Mouse (Mus musculus): Measurements from ENCODE around the gene Gal3st2c. TPM values are rescaled to one million over a fixed set of nuclear protein-coding genes. Genes with fewer than 3 reads are reported as not detected.
"Not testable (repeated sequence)": the region's sequence is repeated elsewhere in the genome, so short reads cannot be mapped to it uniquely, and the experiment has no call there.

Gal3st2c gene
- total and polyA plus RNA-seq, 2 experiments from 2014 or later, result not detected

GRCm38 (mm10) chr1:94055966-94056365, 65.7 kb downstream of the Gal3st2c start:
- Histone ChIP-seq H3K9ac (replicated peaks; ENCODE audit: low read length) (no peak overlapping the region), H3K4me3 (ENCODE audit: low read length) (no peak overlapping the region), H3K9me3 (ENCODE audit: low read length) (no peaks in the 10 kb centered on the region), H3K36me3 (ENCODE audit: insufficient read depth, low read length) (no peaks in the 10 kb centered on the region), H3K4me2 (ENCODE audit: low read depth, low read length) (no peak overlapping the region), H3K27me3 (ENCODE audit: insufficient read depth, low read length) (no peaks in the 10 kb centered on the region), H3K27ac (no peak overlapping the region), H3K4me1 (ENCODE audit: insufficient read depth, low read length) (no peaks in the 10 kb centered on the region)
- TF ChIP-seq CTCF (IDR thresholded peaks at IDR 0.05; ENCODE audit: low read depth), result no peak
- 80% methylated on average over 3 of the region's 3 CpGs for WGBS
- no peak for ATAC-seq
- no peak for DNase-seq (ENCODE audit: low spot score)

- no peaks in the 10 kb centered on the region for H3K9me3 ChIP-seq (ENCODE audit: low read length)
- no peak overlapping the region for H3K9ac ChIP-seq (replicated peaks; ENCODE audit: low read length)
- H3K27me3 ChIP-seq (ENCODE audit: insufficient read depth, low read length), result no peaks in the 10 kb centered on the region
- no peak overlapping the region for H3K4me3 ChIP-seq (ENCODE audit: low read length)
- H3K4me1 ChIP-seq (ENCODE audit: insufficient read depth, low read length), result no peaks in the 10 kb centered on the region
- H3K4me2 ChIP-seq (ENCODE audit: low read depth, low read length), result no peak overlapping the region
- H3K27ac ChIP-seq, result no peak overlapping the region
- DNase-seq (ENCODE audit: low spot score) (no peak), ATAC-seq (no peak)
- 98% methylated on average over 2 of the region's 2 CpGs for WGBS
- H3K36me3 ChIP-seq (ENCODE audit: insufficient read depth, low read length), result no peaks in the 10 kb centered on the region
- TF ChIP-seq CTCF (IDR thresholded peaks at IDR 0.05; ENCODE audit: low read depth), result no peak
Measured at GRCm38 (mm10) chr1:94057401-94057800, 67.1 kb downstream of the Gal3st2c start.

- 69% methylated on average over 1 of the region's 1 CpGs for WGBS
- ATAC-seq, result not testable (repeated sequence)
Measured at GRCm38 (mm10) chr1:94058281-94058680, 68.0 kb downstream of the Gal3st2c start.

More at GRCm38 (mm10) chr1:94058281-94058680, 68.0 kb downstream of the Gal3st2c start:
- H3K9ac ChIP-seq (replicated peaks; ENCODE audit: low read length); H3K4me1 ChIP-seq (ENCODE audit: insufficient read depth, low read length); DNase-seq (ENCODE audit: low spot score); H3K4me2 ChIP-seq (ENCODE audit: low read depth, low read length); H3K27me3 ChIP-seq (ENCODE audit: insufficient read depth, low read length); H3K4me3 ChIP-seq (ENCODE audit: low read length); H3K36me3 ChIP-seq (ENCODE audit: insufficient read depth, low read length); H3K27ac ChIP-seq; H3K9me3 ChIP-seq (ENCODE audit: low read length): not testable (repeated sequence)

Other genes with a start within 250 kb of the Gal3st2c start
- 51.1 and 75.8 TPM in 2 replicates for gene Atg4b, start 239.0 kb upstream of the Gal3st2c start, total RNA-seq (2014; rRNA removed)
- 75.0 and 76.3 TPM in 2 replicates for gene Atg4b, start 239.0 kb upstream of the Gal3st2c start, polyA plus RNA-seq (2015; fragmentation: Nextera tagmentation; extraction: Ambion mirVana)
- gene Thap4, start 235.6 kb upstream of the Gal3st2c start, total RNA-seq (2014; rRNA removed), result 41.5 and 58.7 TPM in 2 replicates
- gene Thap4, start 235.6 kb upstream of the Gal3st2c start, polyA plus RNA-seq (2015; fragmentation: Nextera tagmentation; extraction: Ambion mirVana), result 49.9 and 50.2 TPM in 2 replicates
- gene Dtymk, start 188.6 kb upstream of the Gal3st2c start, total RNA-seq (2014; rRNA removed), result 74.4 and 76.0 TPM in 2 replicates
- 129 and 136 TPM in 2 replicates for gene Dtymk, start 188.6 kb upstream of the Gal3st2c start, polyA plus RNA-seq (2015; fragmentation: Nextera tagmentation; extraction: Ambion mirVana)
- gene Ing5, start 186.5 kb upstream of the Gal3st2c start, total RNA-seq (2014; rRNA removed), result 9.4 and 9.9 TPM in 2 replicates
- 7.0 and 7.1 TPM in 2 replicates for gene Ing5, start 186.5 kb upstream of the Gal3st2c start, polyA plus RNA-seq (2015; fragmentation: Nextera tagmentation; extraction: Ambion mirVana)
- gene D2hgdh, start 165.6 kb upstream of the Gal3st2c start, total RNA-seq (2014; rRNA removed), result 13.6 and 23.6 TPM in 2 replicates
- 12.0 and 13.0 TPM in 2 replicates for gene D2hgdh, start 165.6 kb upstream of the Gal3st2c start, polyA plus RNA-seq (2015; fragmentation: Nextera tagmentation; extraction: Ambion mirVana)
- not detected in 2 replicates for gene Gal3st2, start 129.2 kb upstream of the Gal3st2c start, total RNA-seq (2014; rRNA removed)
- gene Gal3st2, start 129.2 kb upstream of the Gal3st2c start, polyA plus RNA-seq (2015; fragmentation: Nextera tagmentation; extraction: Ambion mirVana), result 0.06 TPM in 1 of 2 replicates, not detected in the other
- not detected in 2 replicates for gene Gal3st2b, start 72.2 kb upstream of the Gal3st2c start, total RNA-seq (2014; rRNA removed)
- gene Gal3st2b, start 72.2 kb upstream of the Gal3st2c start, polyA plus RNA-seq (2015; fragmentation: Nextera tagmentation; extraction: Ambion mirVana), result 0.13 TPM in 1 of 2 replicates, not detected in the other
- 1.2 and 2.2 TPM in 2 replicates for gene Neu4, start 29.9 kb downstream of the Gal3st2c start, total RNA-seq (2014; rRNA removed)
- 1.1 and 1.6 TPM in 2 replicates for gene Neu4, start 29.9 kb downstream of the Gal3st2c start, polyA plus RNA-seq (2015; fragmentation: Nextera tagmentation; extraction: Ambion mirVana)
- gene Pdcd1, start 62.0 kb downstream of the Gal3st2c start, total RNA-seq (2014; rRNA removed), result not detected in 2 replicates
- gene Pdcd1, start 62.0 kb downstream of the Gal3st2c start, polyA plus RNA-seq (2015; fragmentation: Nextera tagmentation; extraction: Ambion mirVana), result not detected in 2 replicates